Mouse (Mus musculus) myocyte (in vitro differentiated cells): ENCODE data around the gene Nwd2. TPM values are rescaled to one million over a fixed set of nuclear protein-coding genes. Genes with fewer than 3 reads are reported as not detected.

Experiments used
- H3K27me3 ChIP-seq: one replicate; pipeline ENCODE4 v1.6.1; 2011; ENCODE audit not compliant: control insufficient read depth, insufficient read depth, insufficient read length
- H3K36me3 ChIP-seq: one replicate; pipeline ENCODE4 v1.6.1; 2011; ENCODE audit not compliant: control insufficient read depth, insufficient read depth
- H3K4me2 ChIP-seq: one replicate; pipeline ENCODE4 v1.6.1; 2011; ENCODE audit warnings: low read depth, control low read depth
- H3K4me3 ChIP-seq: one replicate; pipeline ENCODE4 v1.5.1; 2011; ENCODE audit warnings: mild to moderate bottlenecking, control low read depth, moderate library complexity
- H3K79me2 ChIP-seq: one replicate; pipeline ENCODE4 v1.6.1; 2011; ENCODE audit not compliant: control insufficient read depth, insufficient read depth
- H3ac ChIP-seq: one replicate; pipeline ENCODE4 v1.6.1; 2011; ENCODE audit not compliant: control insufficient read depth, insufficient read length
- CEBPB ChIP-seq: IDR thresholded peaks from 2 replicates; pipeline ENCODE4 v1.6.1; 2011; ENCODE audit warnings: mild to moderate bottlenecking, moderate library complexity; ENCODE audit not compliant: poor library complexity, insufficient read depth, severe bottlenecking
- E2F4 ChIP-seq: IDR thresholded peaks from one replicate; pipeline ENCODE4 v1.6.1; 2011; ENCODE audit warnings: mild to moderate bottlenecking, control low read depth, moderate library complexity; ENCODE audit not compliant: insufficient read depth
- MAX ChIP-seq: IDR thresholded peaks from one replicate; pipeline ENCODE4 v1.6.1; 2011; ENCODE audit warnings: low read depth, mild to moderate bottlenecking, control low read depth
- MYOD1 ChIP-seq, 3 experiments: IDR thresholded peaks; one replicate each; pipeline ENCODE4 v1.6.1; 2011; ENCODE audit warnings: control low read depth in 2 of 3, low read depth in 2 of 3, mild to moderate bottlenecking in 2 of 3, moderate library complexity in 1 of 3; ENCODE audit not compliant: insufficient read length in 2 of 3, control insufficient read depth in 1 of 3
- MYOG ChIP-seq, 3 experiments: IDR thresholded peaks; one replicate each; pipeline ENCODE4 v1.6.1; 2011; ENCODE audit warnings: control low read depth in 2 of 3, low read depth in 2 of 3, mild to moderate bottlenecking in 2 of 3; ENCODE audit not compliant: insufficient read length in 2 of 3, control insufficient read depth in 1 of 3, insufficient read depth in 1 of 3
- POLR2A ChIP-seq: IDR thresholded peaks from one replicate; pipeline ENCODE4 v1.6.1; 2011; ENCODE audit warnings: low read depth, mild to moderate bottlenecking, control low read depth, moderate library complexity; ENCODE audit not compliant: insufficient read length
- POLR2AphosphoS2 ChIP-seq: IDR thresholded peaks from one replicate; pipeline ENCODE4 v1.6.1; 2011; ENCODE audit warnings: low read depth, control low read depth; ENCODE audit not compliant: insufficient read length
- REST ChIP-seq: IDR thresholded peaks from one replicate; pipeline ENCODE4 v1.6.1; 2011; ENCODE audit warnings: mild to moderate bottlenecking, control low read depth, moderate library complexity; ENCODE audit not compliant: insufficient read depth, insufficient read length
- SRF ChIP-seq: IDR thresholded peaks from one replicate; pipeline ENCODE4 v1.6.1; 2011; ENCODE audit warnings: low read depth; ENCODE audit not compliant: control insufficient read depth, insufficient read length
- TCF12 ChIP-seq: IDR thresholded peaks from one replicate; pipeline ENCODE4 v1.6.1; 2011; ENCODE audit warnings: mild to moderate bottlenecking, control low read depth; ENCODE audit not compliant: poor library complexity, insufficient read depth, severe bottlenecking
- TCF3 ChIP-seq: IDR thresholded peaks from one replicate; pipeline ENCODE4 v1.6.1; 2011; ENCODE audit warnings: low read depth, control low read depth; ENCODE audit not compliant: insufficient read length
- USF1 ChIP-seq: IDR thresholded peaks from one replicate; pipeline ENCODE4 v1.6.1; 2011; ENCODE audit warnings: low read depth, mild to moderate bottlenecking, control low read depth, moderate library complexity
- polyA plus RNA-seq: library from polyadenylated mRNA; unstranded; fragments of >200 nt; fragmentation: generic; extraction: Trizol; gene quantifications from one replicate; pipeline ENCODE4 v1.2.1, GENCODE M21; 2012; ENCODE audit warnings: missing spikeins

The Nwd2 gene
- polyA plus RNA-seq, 1 experiment, result 0.01 TPM

DNA sequence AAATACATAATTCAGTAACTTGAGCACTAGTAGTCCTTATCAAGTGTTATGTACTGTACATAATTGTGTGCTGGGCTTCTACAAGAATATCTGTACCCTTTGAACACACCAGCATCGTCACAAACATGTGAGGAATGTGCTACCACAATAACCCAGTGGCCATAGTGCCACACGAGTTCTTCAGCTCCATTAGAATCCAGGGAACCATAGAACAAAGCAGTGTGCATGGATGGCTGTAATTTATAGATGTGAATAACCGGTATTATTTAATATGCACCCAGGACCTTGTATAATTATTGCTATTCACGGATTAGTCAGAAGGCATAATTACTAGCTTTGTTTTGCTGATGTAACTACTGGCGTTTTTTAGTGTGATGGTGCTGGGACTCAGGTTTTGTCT lies 48.3 kb downstream of the Nwd2 start:
- TF ChIP-seq SRF (no peak), CEBPB (no peak), POLR2AphosphoS2 (no peak), MYOG (IDR thresholded peaks at IDR 0.05; ENCODE audit: control insufficient read depth in 1 of 3, insufficient read depth in 1 of 3, insufficient read length in 2 of 3, low read depth in 2 of 3) (no peak), MYOD1 (IDR thresholded peaks at IDR 0.05; ENCODE audit: control insufficient read depth in 1 of 3, insufficient read length in 2 of 3, low read depth in 2 of 3) (no peak), TCF3 (no peak), E2F4 (no peak), REST (no peak), TCF12 (no peak), POLR2A (no peak), USF1 (no peak), MAX (no peak)
- Histone ChIP-seq H3K4me3 (no peak overlapping the region), H3K36me3 (no peaks in the 10 kb centered on the region), H3K27me3 (no peaks in the 10 kb centered on the region), H3ac (no peak overlapping the region), H3K4me2 (no peak overlapping the region), H3K79me2 (no peaks in the 10 kb centered on the region)

DNA sequence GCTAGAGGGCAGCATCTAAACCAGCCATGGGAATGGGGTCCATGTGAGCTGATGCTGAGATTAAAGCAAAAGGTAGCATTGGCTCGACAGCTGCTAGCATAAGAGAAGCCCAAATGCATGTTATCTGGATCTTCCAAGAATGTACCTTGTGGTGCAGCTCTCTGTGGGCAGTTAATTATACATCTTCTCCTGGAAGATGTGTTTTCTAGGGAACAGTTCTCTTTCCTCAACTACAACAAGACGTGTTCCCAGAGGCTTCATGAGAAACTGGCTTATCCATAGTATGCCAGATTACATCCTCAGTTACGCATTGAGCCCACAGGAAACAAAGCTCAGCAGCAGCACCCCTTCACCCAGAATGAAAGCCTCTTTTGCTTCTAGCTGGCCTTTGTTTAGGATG lies 80.1 kb downstream of the Nwd2 start:
- Histone ChIP-seq H3K4me2 (no peak overlapping the region), H3ac (no peak overlapping the region), H3K79me2 (no peaks in the 10 kb centered on the region), H3K36me3 (no peaks in the 10 kb centered on the region), H3K27me3 (no peaks in the 10 kb centered on the region), H3K4me3 (no peak overlapping the region)
- TF ChIP-seq POLR2A (no peak), CEBPB (no peak), SRF (no peak), USF1 (no peak), MAX (no peak), MYOD1 (IDR thresholded peaks at IDR 0.05; ENCODE audit: control insufficient read depth in 1 of 3, insufficient read length in 2 of 3, low read depth in 2 of 3) (no peak), MYOG (IDR thresholded peaks at IDR 0.05; ENCODE audit: control insufficient read depth in 1 of 3, insufficient read depth in 1 of 3, insufficient read length in 2 of 3, low read depth in 2 of 3) (no peak), TCF3 (no peak), POLR2AphosphoS2 (no peak), E2F4 (no peak), REST (no peak), TCF12 (no peak)

DNA sequence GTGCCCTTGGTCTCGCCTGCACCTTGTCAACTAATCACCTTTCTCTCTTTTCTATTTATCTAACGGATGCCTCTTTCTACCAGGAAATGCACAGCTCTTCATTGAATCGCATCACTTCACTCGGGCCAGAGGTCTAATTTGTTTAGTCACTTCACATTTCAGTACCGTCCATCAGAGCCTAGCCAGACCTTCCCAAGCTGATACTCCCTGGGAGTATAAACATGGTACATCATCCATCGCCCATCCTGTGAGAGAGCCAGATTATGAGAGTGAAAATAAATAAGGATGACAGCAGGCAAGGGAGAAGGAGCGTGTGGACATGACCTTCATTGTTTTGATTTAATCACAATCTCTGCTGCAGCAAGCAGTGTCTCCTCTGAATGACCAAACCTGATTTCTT lies 86.6 kb downstream of the Nwd2 start:
- no peak overlapping the region for H3K4me3 ChIP-seq
- no peaks in the 10 kb centered on the region for H3K27me3 ChIP-seq
- TF ChIP-seq CEBPB, result no peak
- H3K4me2 ChIP-seq, result no peak overlapping the region
- H3K36me3 ChIP-seq, result no peaks in the 10 kb centered on the region
- H3ac ChIP-seq, result no peak overlapping the region
- H3K79me2 ChIP-seq, result no peaks in the 10 kb centered on the region

DNA sequence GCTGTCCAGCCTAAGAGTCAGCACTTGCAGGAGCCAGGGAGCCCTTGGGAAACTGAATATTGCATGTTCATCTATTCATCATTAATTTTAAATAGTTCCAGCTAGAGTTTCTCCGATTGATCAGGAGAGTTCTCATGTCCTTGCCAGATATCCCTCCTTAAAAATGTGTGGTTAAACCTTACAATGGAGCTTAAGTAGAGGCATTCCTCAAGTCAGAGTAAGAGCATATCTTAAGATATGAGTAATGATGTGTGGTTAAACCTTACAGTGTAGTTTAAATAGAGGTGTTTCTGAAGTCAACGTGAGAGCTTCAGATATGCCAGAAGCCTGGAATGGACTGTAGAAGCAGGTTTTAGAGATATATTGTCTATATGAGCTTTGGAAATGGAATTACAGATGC lies 94.5 kb downstream of the Nwd2 start:
- H3K36me3 ChIP-seq, result no peaks in the 10 kb centered on the region
- no peaks in the 10 kb centered on the region for H3K27me3 ChIP-seq
- H3K4me3 ChIP-seq, result no peak overlapping the region
- H3ac ChIP-seq, result no peak overlapping the region
- no peaks in the 10 kb centered on the region for H3K79me2 ChIP-seq
- H3K4me2 ChIP-seq, result no peak overlapping the region
- TF ChIP-seq USF1, result no peak
- no peak for TF ChIP-seq SRF
- TF ChIP-seq TCF3, result no peak
- TF ChIP-seq POLR2A, result no peak
- no peak for TF ChIP-seq REST
- no peak for TF ChIP-seq MYOG (IDR thresholded peaks at IDR 0.05; ENCODE audit: control insufficient read depth in 1 of 3, insufficient read depth in 1 of 3, insufficient read length in 2 of 3, low read depth in 2 of 3)
- TF ChIP-seq E2F4, result no peak
- no peak for TF ChIP-seq TCF12
- no peak for TF ChIP-seq MYOD1 (IDR thresholded peaks at IDR 0.05; ENCODE audit: control insufficient read depth in 1 of 3, insufficient read length in 2 of 3, low read depth in 2 of 3)
- no peak for TF ChIP-seq MAX
- no peak for TF ChIP-seq CEBPB
- TF ChIP-seq POLR2AphosphoS2, result no peak

DNA sequence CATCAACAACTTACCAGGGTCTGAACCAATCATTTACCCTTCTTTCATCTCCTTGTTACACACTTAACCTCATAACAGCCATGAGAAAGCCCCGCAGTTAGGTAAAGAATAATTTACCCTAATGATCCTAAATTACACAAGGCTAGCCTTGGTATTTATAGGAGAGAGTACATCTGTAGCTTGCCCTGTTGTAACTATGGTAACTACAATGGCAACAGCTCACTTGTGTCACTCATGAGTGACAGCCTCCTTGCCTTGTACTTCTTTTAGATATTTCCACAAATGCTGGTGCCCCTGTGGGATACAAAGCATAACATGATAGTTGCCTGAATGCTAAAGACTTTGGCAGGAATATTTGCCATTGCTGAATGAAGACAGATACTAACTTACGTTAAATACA lies 99.4 kb downstream of the Nwd2 start:
- Histone ChIP-seq H3K4me2 (no peak overlapping the region), H3K36me3 (no peaks in the 10 kb centered on the region), H3ac (no peak overlapping the region), H3K4me3 (no peak overlapping the region), H3K79me2 (no peaks in the 10 kb centered on the region), H3K27me3 (no peaks in the 10 kb centered on the region)
- TF ChIP-seq POLR2AphosphoS2 (no peak), TCF3 (no peak), MYOG (IDR thresholded peaks at IDR 0.05; ENCODE audit: control insufficient read depth in 1 of 3, insufficient read depth in 1 of 3, insufficient read length in 2 of 3, low read depth in 2 of 3) (no peak), MAX (no peak), REST (no peak), USF1 (no peak), POLR2A (no peak), CEBPB (no peak), TCF12 (no peak), SRF (no peak), MYOD1 (IDR thresholded peaks at IDR 0.05; ENCODE audit: control insufficient read depth in 1 of 3, insufficient read length in 2 of 3, low read depth in 2 of 3) (no peak), E2F4 (no peak)
